Mouse (Mus musculus) CH12.LX (cell line): ENCODE measurements around the gene Ube2s. TPM values are rescaled to one million over a fixed set of nuclear protein-coding genes. Genes with fewer than 3 reads are reported as not detected.
A peak's percentile ranks its signal among the peaks of the same experiment; 100 is the strongest.
"Not testable (repeated sequence)": the region's sequence is repeated elsewhere in the genome, so short reads cannot be mapped to it uniquely, and the experiment has no call there.

ENCODE experiments used
- DNase-seq: peaks from one replicate; pipeline ENCODE4 v3.0.0-alpha.2; 2013; ENCODE audit errors: extremely low read depth
- H3K27ac ChIP-seq: 2 replicates; pipeline ENCODE4 v1.5.1; 2012; ENCODE audit warnings: low read depth, mild to moderate bottlenecking, control low read depth, moderate library complexity; ENCODE audit not compliant: insufficient read depth
- H3K27me3 ChIP-seq: replicated peaks from 2 replicates; pipeline ENCODE3; 2012; ENCODE audit warnings: inconsistent platforms
- H3K36me3 ChIP-seq, 2 experiments: replicated peaks in 1 of 2; 2 replicates each; pipeline versions ENCODE3 to v1.6.1; 2012; ENCODE audit warnings: inconsistent platforms in 1 of 2, low read length in 1 of 2, mild to moderate bottlenecking in 1 of 2, mixed read lengths in 1 of 2, moderate library complexity in 1 of 2; ENCODE audit not compliant: control insufficient read depth in 1 of 2, insufficient read depth in 1 of 2
- H3K4me1 ChIP-seq, 2 experiments: 2 replicates each; pipeline ENCODE4 v1.6.1; 2012; ENCODE audit warnings: inconsistent platforms in 1 of 2, moderate library complexity in 1 of 2; ENCODE audit not compliant: insufficient read depth in 2 of 2, control insufficient read depth in 1 of 2
- H3K4me2 ChIP-seq: 2 replicates; pipeline ENCODE4 v1.6.1; 2012; ENCODE audit warnings: low read depth, mild to moderate bottlenecking, control low read depth; ENCODE audit not compliant: poor library complexity, insufficient read depth, severe bottlenecking
- H3K4me3 ChIP-seq, 3 experiments: fragments of 150-350 bp in 1 of 3; sonication (generic) in 1 of 3; replicated peaks in 1 of 3; 2 replicates each; pipeline versions ENCODE3 to v1.5.1; 2011 to 2012; ENCODE audit warnings: low read depth in 2 of 3, low read length in 2 of 3, mild to moderate bottlenecking in 2 of 3, moderate library complexity in 2 of 3, control low read depth in 1 of 3, improper control_type of control experiment in 1 of 3, inconsistent platforms in 1 of 3, mixed read lengths in 1 of 3; ENCODE audit not compliant: poor library complexity in 1 of 3
- H3K79me2 ChIP-seq: replicated peaks from 2 replicates; pipeline ENCODE4 v1.6.1; 2012; ENCODE audit warnings: mild to moderate bottlenecking, moderate library complexity; ENCODE audit not compliant: control insufficient read depth, poor library complexity, insufficient read depth, severe bottlenecking; ENCODE audit errors: extremely low read depth
- H3K9ac ChIP-seq: 2 replicates; pipeline ENCODE4 v1.6.1; 2012; ENCODE audit warnings: low read depth, mild to moderate bottlenecking, control low read depth, moderate library complexity; ENCODE audit not compliant: insufficient read depth
- H3K9me3 ChIP-seq: replicated peaks from 2 replicates; pipeline ENCODE3; 2012; ENCODE audit warnings: low read length, inconsistent platforms, mixed read lengths
- CHD1 ChIP-seq: IDR thresholded peaks from 2 replicates; pipeline ENCODE4 v1.6.1; 2012; ENCODE audit warnings: low read depth, low read length, improper control_type of control experiment, inconsistent platforms
- EP300 ChIP-seq: IDR thresholded peaks from 2 replicates; pipeline ENCODE4 v1.6.1; 2011; ENCODE audit warnings: low read length, improper control_type of control experiment
- GABPA ChIP-seq: IDR thresholded peaks from 2 replicates; pipeline ENCODE4 v1.6.1; 2012; ENCODE audit warnings: low read depth, low read length, improper control_type of control experiment, inconsistent platforms; ENCODE audit not compliant: insufficient replicate concordance
- JUN ChIP-seq: IDR thresholded peaks from 2 replicates; pipeline ENCODE4 v1.6.1; 2011; ENCODE audit warnings: low read depth, mild to moderate bottlenecking, low read length, improper control_type of control experiment, moderate library complexity; ENCODE audit not compliant: insufficient read depth
- MEF2A ChIP-seq: IDR thresholded peaks from 2 replicates; pipeline ENCODE4 v1.6.1; 2014; ENCODE audit warnings: low read depth, mild to moderate bottlenecking, inconsistent platforms, low read length, improper control_type of control experiment, borderline replicate concordance
- MYC ChIP-seq: IDR thresholded peaks from 2 replicates; pipeline ENCODE4 v1.6.1; 2011; ENCODE audit warnings: low read depth, mild to moderate bottlenecking, improper control_type of control experiment, low read length
- NRF1 ChIP-seq: IDR thresholded peaks from 2 replicates; pipeline ENCODE4 v1.6.1; 2014; ENCODE audit warnings: low read depth, mild to moderate bottlenecking, inconsistent platforms, low read length, improper control_type of control experiment, moderate library complexity
- dilution Hi-C: fragments of 300-500 bp; cut with MboI; formaldehyde crosslinking; loops from 2 replicates; pipeline ENCODE4 v1.14.3; 2020; ENCODE audit warnings: low sequenced_read_pairs; ENCODE audit not compliant: extremely low pct_unique_long_range_greater_than_20kb, extremely low pct_ligation_motif_present
- in situ Hi-C: fragments of 300-500 bp; cut with MboI; formaldehyde crosslinking; loops from 3 replicates; pipeline ENCODE4 v1.14.3; 2019; ENCODE audit warnings: low sequenced_read_pairs, low pct_ligation_motif_present, low pct_unique_long_range_greater_than_20kb, mixed read lengths
- polyA plus RNA-seq: library from polyadenylated mRNA; unstranded; fragments of >175 nt; gene quantifications from 2 replicates; pipeline ENCODE4 v1.2.1, GENCODE M21; 2012; ENCODE audit warnings: low read depth; ENCODE audit not compliant: insufficient read length
- total RNA-seq, 2 experiments: library from RNA; depleted of rRNA; stranded (reverse); fragments of 300-350 nt in 1 of 2; fragments of >200 nt in 1 of 2; gene quantifications; 2 replicates each; pipeline ENCODE4 v1.2.3; 2012 to 2014

Gene Ube2s
- total and polyA plus RNA-seq, 3 experiments: 238 to 825 (median 392) TPM

- no peak for TF ChIP-seq JUN
Measured at GRCm38 (mm10) chr7:4795767-4796433, 16.5 kb downstream of the Ube2s start (continued).

- H3K36me3 ChIP-seq: peaks cover 39 to 55% of the 10 kb centered on the region in 2 experiments
Measured at GRCm38 (mm10) chr7:4794631-4795168, 17.7 kb downstream of the Ube2s start.

GRCm38 (mm10) chr7:4793674-4794073 is 18.7 kb downstream of the Ube2s start:
- Histone ChIP-seq H3K4me2 (peak overlapping the region; percentile 98), H3K9me3 (no peaks in the 10 kb centered on the region), H3K27me3 (peaks cover 3% of the 10 kb centered on the region), H3K9ac (peak overlapping the region; percentile 98), H3K36me3 (peaks cover 39 to 50% of the 10 kb centered on the region in 2 experiments), H3K79me2 (peaks cover 24% of the 10 kb centered on the region), H3K4me3 (peak overlapping the region; percentile 87 to 97 (median 91)), H3K4me1 (peaks cover 5 to 33% of the 10 kb centered on the region in 2 experiments; a peak in 2 of 4 replicates), H3K27ac (peak overlapping the region; percentile 89)
- DNase-seq: no peak
- dilution Hi-C loops (no loop called here), in situ Hi-C loops (no loop called here)
- no peak for TF ChIP-seq GABPA
- TF ChIP-seq MYC: 0 out of 2 replicates have a peak, but pooled peaks have one; percentile 15

More at GRCm38 (mm10) chr7:4794631-4795168, 17.7 kb downstream of the Ube2s start:
- DNase-seq: no peak
- H3K27ac ChIP-seq: no peak overlapping the region
- dilution Hi-C loops: no loop called here
- no peak for TF ChIP-seq EP300
- TF ChIP-seq CHD1: no peak
- TF ChIP-seq NRF1: no peak
- no peak for TF ChIP-seq MEF2A
- TF ChIP-seq, all 38 proteins: peak for 0
- Histone ChIP-seq H3K4me2 (peak overlapping the region; percentile 98), H3K79me2 (peaks cover 24% of the 10 kb centered on the region), H3K9ac (peak overlapping the region; percentile 98), H3K4me1 (peaks cover 5 to 30% of the 10 kb centered on the region in 2 experiments; a peak in 2 of 4 replicates), H3K27me3 (peaks cover 1% of the 10 kb centered on the region), H3K9me3 (no peaks in the 10 kb centered on the region), H3K4me3 (peak overlapping the region in 2 of 3 experiments; percentile 87 to 97)
- in situ Hi-C loops: no loop called here

- peaks cover 39 to 46% of the 10 kb centered on the region in 2 experiments for H3K36me3 ChIP-seq
- peak overlapping the region; percentile 87 to 97 (median 91) for H3K4me3 ChIP-seq
- dilution Hi-C loops, in situ Hi-C loops, H3K27me3 ChIP-seq, H3K9me3 ChIP-seq, DNase-seq: not testable (repeated sequence)
- H3K79me2 ChIP-seq: peaks cover 24% of the 10 kb centered on the region
- H3K27ac ChIP-seq: peak overlapping the region; percentile 89
- H3K4me1 ChIP-seq: peaks cover 5 to 33% of the 10 kb centered on the region in 2 experiments; a peak in 2 of 4 replicates
- H3K9ac ChIP-seq: peak overlapping the region; percentile 98
- peak overlapping the region; percentile 98; the same call in 1 of the 2 replicates for H3K4me2 ChIP-seq
Measured at GRCm38 (mm10) chr7:4793248-4793647, 19.1 kb downstream of the Ube2s start.
